Mouse (Mus musculus): ENCODE data around the gene Tcp11.

Tcp11 gene

GRCm38 (mm10) chr17:28080045-28080816, at the start of gene Tcp11:
Gene Tcp11 (minus strand): TSS chr17:28080639.
- peak; percentile 63 for DNase-seq

- no peak for DNase-seq
Observed at GRCm38 (mm10) chr17:28129796-28130195, 49.4 kb upstream of the Tcp11 start.

GRCm38 (mm10) chr17:28124368-28124767, 43.9 kb upstream of the Tcp11 start:
- no peak for DNase-seq

GRCm38 (mm10) chr17:28123627-28124026, 43.2 kb upstream of the Tcp11 start:
- no peak for DNase-seq

GRCm38 (mm10) chr17:28122949-28123348, 42.5 kb upstream of the Tcp11 start:
- DNase-seq: no peak

- no peak for DNase-seq
Observed at GRCm38 (mm10) chr17:28120460-28120859, 40.0 kb upstream of the Tcp11 start.

- DNase-seq: no peak
Observed at GRCm38 (mm10) chr17:28117451-28118209, 37.2 kb upstream of the Tcp11 start.

GRCm38 (mm10) chr17:28116335-28116734, 35.9 kb upstream of the Tcp11 start:
- no peak for DNase-seq

GRCm38 (mm10) chr17:28112266-28112665, 31.8 kb upstream of the Tcp11 start:
- DNase-seq: no peak

- DNase-seq: no peak
Observed at GRCm38 (mm10) chr17:28107275-28107674, 26.8 kb upstream of the Tcp11 start.

- no peak for DNase-seq
Observed at GRCm38 (mm10) chr17:28106352-28106751, 25.9 kb upstream of the Tcp11 start.

GRCm38 (mm10) chr17:28104416-28104815, 24.0 kb upstream of the Tcp11 start:
- DNase-seq: no peak

GRCm38 (mm10) chr17:28101902-28102319, 21.5 kb upstream of the Tcp11 start:
- no peak for DNase-seq

- DNase-seq: no peak
Observed at GRCm38 (mm10) chr17:28101284-28101887, 20.9 kb upstream of the Tcp11 start.

- DNase-seq: no peak
Observed at GRCm38 (mm10) chr17:28100669-28101068, 20.2 kb upstream of the Tcp11 start.

- no peak for DNase-seq
Observed at GRCm38 (mm10) chr17:28099086-28099485, 18.6 kb upstream of the Tcp11 start.

- no peak for DNase-seq
Observed at GRCm38 (mm10) chr17:28097308-28097707, 16.9 kb upstream of the Tcp11 start.

- no peak for DNase-seq
Observed at GRCm38 (mm10) chr17:28096418-28096817, 16.0 kb upstream of the Tcp11 start.

- DNase-seq: no peak
Observed at GRCm38 (mm10) chr17:28093837-28094236, 13.4 kb upstream of the Tcp11 start.

- no peak for DNase-seq
Observed at GRCm38 (mm10) chr17:28092297-28092696, 11.9 kb upstream of the Tcp11 start.

GRCm38 (mm10) chr17:28088718-28089117, 8.3 kb upstream of the Tcp11 start:
- DNase-seq: no peak

- no peak for DNase-seq
Observed at GRCm38 (mm10) chr17:28087430-28087829, 7.0 kb upstream of the Tcp11 start.

GRCm38 (mm10) chr17:28084964-28085363, 4.5 kb upstream of the Tcp11 start:
- DNase-seq: peak; percentile 76

GRCm38 (mm10) chr17:28084395-28084905, 4.0 kb upstream of the Tcp11 start:
- no peak for DNase-seq

Data from layer of hippocampus, adult 9-11 months (tissue).